Mouse (Mus musculus) embryonic fibroblast, embryonic 13.5 days (primary cell): ENCODE measurements around the gene Spred2.

Experiments
- CTCF ChIP-seq: IDR thresholded peaks from 2 replicates; pipeline ENCODE4 v1.5.1; 2011; ENCODE audit warnings: mild to moderate bottlenecking, control low read depth, low read length, moderate library complexity, borderline replicate concordance; ENCODE audit not compliant: insufficient read depth
- POLR2A ChIP-seq: IDR thresholded peaks from 2 replicates; pipeline ENCODE4 v1.6.1; 2011; ENCODE audit warnings: low read depth, mild to moderate bottlenecking, control low read depth, low read length, moderate library complexity

- no peak for TF ChIP-seq CTCF
- TF ChIP-seq POLR2A: no peak
These were observed 30.9 kb downstream of the Spred2 start for GRCm38 (mm10) chr11:19955069-19955468.
